Mouse (Mus musculus) 416B (cell line): Measurements from ENCODE around the gene Defb5.
A peak's percentile ranks its signal among the peaks of the same experiment; 100 is the strongest.
"Not testable (repeated sequence)": the region's sequence is repeated elsewhere in the genome, so short reads cannot be mapped to it uniquely, and the experiment has no call there.

ENCODE experiments used
- DNase-seq: peaks from one replicate; pipeline ENCODE4 v3.0.0; 2011; ENCODE audit warnings: low read depth

Gene Defb5

DNA sequence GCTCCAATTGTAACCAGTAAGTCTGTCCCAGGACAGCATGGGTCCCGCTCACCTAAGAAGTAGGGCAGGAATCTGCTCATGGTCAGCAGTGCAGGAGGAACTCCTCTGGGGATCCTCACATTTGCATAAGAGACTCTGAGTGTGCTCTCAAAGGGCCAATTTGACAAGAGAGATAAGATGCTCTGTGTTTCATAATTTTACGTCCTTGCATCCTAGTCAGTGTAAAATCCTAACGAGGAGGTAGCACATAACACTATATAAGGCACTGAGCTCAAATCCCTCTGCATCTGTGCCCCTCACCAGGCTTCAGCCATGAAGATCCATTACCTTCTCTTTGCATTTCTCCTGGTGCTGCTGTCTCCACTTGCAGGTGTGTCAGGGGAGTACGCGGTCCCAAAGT lies at the start of gene Defb5:
Gene Defb5 (plus strand): TSS at position 301 of the 400 bp plus-strand sequence.
- DNase-seq, result no peak

DNA sequence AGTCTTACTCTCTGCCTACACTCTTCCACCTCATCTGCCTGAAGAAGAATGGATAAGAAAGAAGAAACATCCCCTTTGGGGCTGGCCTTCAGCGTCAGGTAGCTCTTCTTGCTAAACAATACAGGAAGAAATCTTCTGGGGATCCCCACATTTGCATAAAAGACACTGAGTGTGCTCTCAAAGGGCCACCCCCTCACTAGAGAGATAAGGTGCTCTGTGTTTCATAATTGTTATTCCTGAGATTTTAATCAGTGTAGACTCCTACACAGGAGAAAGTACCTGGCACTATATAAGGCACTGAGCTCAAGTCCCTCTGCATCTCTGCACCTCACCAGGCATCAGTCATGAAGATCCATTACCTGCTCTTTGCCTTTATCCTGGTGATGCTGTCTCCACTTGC lies 22.2 kb upstream of the Defb5 start, which contains the start of gene Defb6:
Gene Defb6 (plus strand): TSS at position 318 of the 400 bp plus-strand sequence.
- no peak for DNase-seq

DNA sequence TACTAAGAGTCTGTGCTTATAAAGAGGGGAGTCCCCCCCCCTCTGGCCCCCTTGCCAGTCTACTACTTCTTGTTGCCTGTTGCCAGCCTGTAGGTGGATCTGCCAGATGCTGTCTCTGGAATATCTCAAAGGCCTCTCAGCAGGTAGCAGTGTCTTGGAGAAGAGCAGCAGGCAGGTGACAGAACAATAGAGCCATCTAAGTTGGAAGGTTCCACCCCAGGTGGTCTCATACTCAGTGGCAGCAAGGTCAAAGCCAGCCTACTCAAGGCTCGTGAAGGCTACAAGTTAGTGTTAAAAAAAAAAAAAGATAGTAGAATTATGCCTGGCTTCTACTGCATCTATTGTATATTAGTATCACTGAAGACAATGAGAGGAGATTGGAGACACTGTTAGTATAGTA lies 9.3 kb upstream of the Defb5 start:
- DNase-seq, result no peak

DNA sequence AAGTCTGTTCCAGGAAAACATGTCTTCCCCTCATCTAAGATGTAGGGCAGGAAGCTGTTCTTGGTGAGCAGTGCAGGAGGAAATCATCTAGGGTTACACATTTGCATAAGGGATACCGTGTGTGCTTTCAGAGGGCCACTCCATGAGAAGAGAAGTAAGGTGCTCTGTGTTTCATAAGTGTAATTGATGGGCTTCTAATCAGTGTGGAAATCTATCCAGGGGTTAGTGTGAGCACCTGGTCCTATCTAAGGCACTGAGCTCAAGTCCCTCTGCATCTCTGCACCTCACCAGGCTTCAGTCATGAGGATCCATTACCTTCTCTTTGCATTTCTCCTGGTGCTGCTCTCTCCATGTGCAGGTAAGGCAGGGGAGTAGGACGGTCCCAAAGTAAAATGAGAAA lies 7.8 kb upstream of the Defb5 start, which contains the start of gene Defb46:
Gene Defb46 (plus strand): TSS at position 301 of the 400 bp plus-strand sequence.
- DNase-seq, result no peak

DNA sequence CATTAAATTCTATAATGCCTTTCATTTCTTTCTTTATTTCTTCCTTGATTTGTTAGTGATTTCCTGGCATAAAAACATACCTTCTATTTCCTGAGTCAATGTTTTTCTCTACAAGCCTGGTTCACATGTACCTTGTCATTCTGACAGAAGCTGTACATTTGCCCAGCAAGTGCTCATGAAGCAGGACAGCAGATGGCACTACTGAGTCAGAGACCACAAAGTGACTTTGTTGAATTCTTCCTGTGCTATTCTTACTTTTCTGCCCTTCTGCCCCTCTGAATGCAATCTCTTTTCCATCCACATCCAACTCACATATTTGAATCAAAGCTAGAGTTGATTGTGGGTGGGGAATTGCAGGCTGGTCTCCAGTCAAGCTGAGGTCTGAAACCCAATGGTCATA lies 10.8 kb downstream of the Defb5 start:
- peak; percentile 48 for DNase-seq

DNA sequence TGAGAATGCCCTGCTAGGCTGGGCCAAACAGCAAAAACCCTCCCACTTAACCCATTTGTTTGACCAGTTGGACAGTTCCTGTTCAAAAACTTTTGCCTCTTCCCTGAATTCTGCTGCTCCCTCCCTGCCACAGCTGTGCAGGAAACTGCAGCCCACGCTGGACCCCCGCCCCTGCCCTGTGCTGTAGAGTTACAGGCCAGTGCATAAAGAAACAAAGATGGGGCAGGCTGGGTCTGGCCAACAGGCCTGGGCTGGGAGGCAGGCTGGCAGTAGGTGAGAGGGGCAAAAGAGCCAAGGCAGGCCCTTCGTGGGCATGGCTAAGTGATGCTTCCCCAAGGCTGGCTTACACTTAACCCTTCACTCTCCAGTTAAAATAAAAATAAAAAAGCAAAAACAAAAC lies 12.3 kb downstream of the Defb5 start:
- no peak for DNase-seq

DNA sequence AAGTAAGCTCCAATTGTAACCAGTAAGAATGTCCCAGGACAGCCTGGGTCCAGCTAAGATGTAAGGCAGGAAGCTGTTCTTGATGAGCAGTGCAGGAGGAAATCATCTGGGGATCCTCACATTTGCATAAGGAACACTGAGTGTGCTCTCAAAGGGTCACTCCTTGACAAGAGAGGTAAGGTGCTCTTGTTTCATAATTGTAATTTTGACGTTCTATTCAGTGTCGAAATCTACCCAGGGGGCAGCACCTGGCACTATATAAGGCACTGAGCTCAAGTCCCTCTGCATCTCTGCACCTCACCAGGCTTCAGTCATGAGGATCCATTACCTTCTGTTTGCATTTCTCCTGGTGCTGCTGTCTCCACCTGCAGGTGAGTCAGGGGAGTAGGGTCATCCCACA lies 45.7 kb downstream of the Defb5 start, which contains the start of gene Defb3:
Gene Defb3 (plus strand): TSS at position 301 of the 400 bp plus-strand sequence.
- DNase-seq, result not testable (repeated sequence)

DNA sequence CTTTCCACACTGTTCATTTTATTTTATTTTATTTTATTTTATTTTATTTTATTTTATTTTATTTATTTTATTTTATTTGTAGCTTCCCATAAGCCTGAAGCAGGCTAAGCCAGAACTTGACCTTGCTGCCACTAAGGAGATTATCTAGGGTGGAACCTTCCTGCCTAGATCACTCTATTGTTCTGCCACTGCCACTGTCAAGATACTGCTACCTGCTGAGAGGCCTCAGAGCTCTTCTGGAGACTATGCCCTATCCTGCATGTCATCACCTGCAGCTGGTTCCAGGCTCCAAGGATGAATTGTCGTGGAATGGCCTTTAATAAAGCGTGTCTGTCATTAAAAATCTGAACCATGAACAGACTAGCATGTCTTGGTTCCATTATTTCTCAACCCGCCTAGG lies 51.0 kb downstream of the Defb5 start:
- DNase-seq, result not testable (repeated sequence)
